Mouse (Mus musculus) hindbrain, embryonic 11.5 days (tissue): Measurements from ENCODE around the gene Dnase2a. TPM values are rescaled to one million over a fixed set of nuclear protein-coding genes. Genes with fewer than 3 reads are reported as not detected.
A peak's percentile ranks its signal among the peaks of the same experiment; 100 is the strongest.

Experiments
- ATAC-seq: fragments of 200-750 bp; cut with Nextera tagmentation; 2 replicates; pipeline ENCODE4 v1.8.0; 2017; ENCODE audit warnings: mild to moderate bottlenecking, moderate TSS enrichment, moderate library complexity; ENCODE audit not compliant: low FRiP score
- DNase-seq: peaks from one replicate; pipeline ENCODE4 v3.0.0-alpha.2; 2015; ENCODE audit warnings: low spot score
- H3K27ac ChIP-seq: fragments of 300-500 bp; sonication (generic); 2 replicates; pipeline ENCODE4 v1.5.1; 2014; ENCODE audit warnings: mild to moderate bottlenecking, low read depth, low read length
- H3K27me3 ChIP-seq: fragments of 300-500 bp; sonication (generic); 2 replicates; pipeline ENCODE4 v1.6.1; 2014; ENCODE audit warnings: mild to moderate bottlenecking, low read length, moderate library complexity, mixed read lengths; ENCODE audit not compliant: control insufficient read depth, insufficient read depth
- H3K36me3 ChIP-seq: fragments of 300-500 bp; sonication (generic); 2 replicates; pipeline ENCODE4 v1.6.1; 2014; ENCODE audit warnings: mild to moderate bottlenecking, low read length, moderate library complexity, mixed read lengths; ENCODE audit not compliant: control insufficient read depth, insufficient read depth
- H3K4me1 ChIP-seq: fragments of 300-500 bp; sonication (generic); replicated peaks from 2 replicates; pipeline ENCODE4 v1.6.1; 2014; ENCODE audit warnings: low read length, mixed read lengths; ENCODE audit not compliant: control insufficient read depth, insufficient read depth
- H3K4me2 ChIP-seq: fragments of 300-500 bp; sonication (generic); replicated peaks from 2 replicates; pipeline ENCODE4 v1.6.1; 2014; ENCODE audit warnings: mild to moderate bottlenecking, low read depth, low read length
- H3K4me3 ChIP-seq: fragments of 300-500 bp; sonication (generic); 2 replicates; pipeline ENCODE4 v1.5.1; 2014; ENCODE audit warnings: low read depth, low read length
- H3K9ac ChIP-seq: fragments of 300-500 bp; sonication (generic); 2 replicates; pipeline ENCODE4 v1.6.1; 2014; ENCODE audit warnings: low read depth, low read length
- H3K9me3 ChIP-seq: fragments of 300-500 bp; sonication (generic); 2 replicates; pipeline ENCODE4 v1.6.1; 2016; ENCODE audit warnings: low read length; ENCODE audit not compliant: control insufficient read depth
- WGBS: fragments of 180-500 bp; shearing (Covaris S2); extraction: QIAGEN DNeasy Blood & Tissue Kit; methylation state at CpG from one replicate; pipeline ENCODE4 v1.1.7; 2014; 5-methylcytosine and 5-hydroxymethylcytosine counted together
- polyA plus RNA-seq: library from polyadenylated mRNA; unstranded; fragments of >200 nt; fragmentation: Nextera tagmentation; extraction: Ambion mirVana; gene quantifications from 2 replicates; pipeline ENCODE4 v1.2.1, GENCODE M21; 2014

The Dnase2a gene
- polyA plus RNA-seq, 1 experiment from 2014 or later, result 6.4 TPM

DNA sequence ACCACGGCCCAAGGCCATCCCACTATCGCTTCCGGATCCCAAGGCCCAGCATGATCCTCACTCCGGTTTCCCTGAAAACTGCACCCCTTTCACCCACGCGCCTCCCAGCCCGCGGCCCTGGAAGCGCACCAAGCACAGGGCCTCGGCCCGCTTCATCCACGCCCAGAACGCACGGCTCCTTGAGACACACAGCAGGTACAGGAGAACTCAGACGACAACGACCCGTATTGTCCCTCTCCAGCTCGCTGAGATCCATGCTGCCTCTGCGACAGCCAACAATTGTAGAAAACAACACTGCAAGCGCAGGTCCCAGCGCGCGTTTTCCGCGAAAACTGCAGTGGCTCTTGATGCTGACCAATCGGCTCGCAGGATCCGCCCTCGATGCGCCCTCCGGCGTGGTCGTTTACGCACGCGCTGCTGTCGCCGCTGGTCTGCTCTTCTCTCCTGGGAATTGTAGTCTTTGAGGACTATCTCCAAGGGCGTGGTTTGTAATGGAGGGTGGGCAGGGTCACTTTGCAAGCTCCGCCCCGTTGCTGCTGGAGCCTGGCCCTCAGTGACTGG, 57.5 kb downstream of the Dnase2a start:
- H3K4me2 ChIP-seq, result peak overlapping the region; percentile 66
- no peaks in the 10 kb centered on the region for H3K27me3 ChIP-seq
- peak; percentile 94 for DNase-seq
- H3K4me3 ChIP-seq, result peak overlapping the region; percentile 53
- peak overlapping the region; percentile 64 for H3K9ac ChIP-seq
- peak; percentile 84 for ATAC-seq
- H3K4me1 ChIP-seq, result peaks cover 9% of the 10 kb centered on the region
- H3K27ac ChIP-seq, result no peak overlapping the region
- WGBS, result under 1% methylated on average over 41 of the region's 41 CpGs
- no peaks in the 10 kb centered on the region for H3K9me3 ChIP-seq
- no peaks in the 10 kb centered on the region for H3K36me3 ChIP-seq

DNA sequence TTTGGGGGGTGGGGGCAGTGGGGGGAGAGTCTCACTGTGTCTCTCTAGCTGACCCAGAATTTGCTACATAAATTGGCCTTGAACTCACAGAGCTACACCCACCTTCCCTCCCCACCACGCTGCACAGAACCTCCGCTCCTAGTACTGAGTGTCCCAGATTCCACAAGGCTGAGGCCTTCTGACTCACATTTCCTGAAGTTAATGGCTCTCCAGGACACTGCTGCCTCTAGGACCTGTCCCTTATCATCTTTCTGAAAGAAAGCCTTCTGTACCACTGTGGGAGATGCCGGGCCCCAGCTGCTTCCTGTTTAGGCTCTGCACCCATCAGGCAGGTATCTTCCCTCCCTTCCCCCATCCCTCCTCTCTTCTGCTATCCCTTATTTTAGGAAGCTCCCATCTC, 58.2 kb downstream of the Dnase2a start:
- DNase-seq, result no peak
- no peak overlapping the region for H3K4me3 ChIP-seq
- 68% methylated on average over 3 of the region's 3 CpGs for WGBS
- no peak overlapping the region for H3K9ac ChIP-seq
- H3K4me2 ChIP-seq, result no peak overlapping the region; the same call in 1 of the 2 replicates
- H3K27ac ChIP-seq, result no peak overlapping the region
- peak; percentile 3; the same call in 1 of the 2 replicates for ATAC-seq
- no peaks in the 10 kb centered on the region for H3K27me3 ChIP-seq
- H3K9me3 ChIP-seq, result no peaks in the 10 kb centered on the region
- H3K36me3 ChIP-seq, result no peaks in the 10 kb centered on the region
- H3K4me1 ChIP-seq, result peaks cover 15% of the 10 kb centered on the region

DNA sequence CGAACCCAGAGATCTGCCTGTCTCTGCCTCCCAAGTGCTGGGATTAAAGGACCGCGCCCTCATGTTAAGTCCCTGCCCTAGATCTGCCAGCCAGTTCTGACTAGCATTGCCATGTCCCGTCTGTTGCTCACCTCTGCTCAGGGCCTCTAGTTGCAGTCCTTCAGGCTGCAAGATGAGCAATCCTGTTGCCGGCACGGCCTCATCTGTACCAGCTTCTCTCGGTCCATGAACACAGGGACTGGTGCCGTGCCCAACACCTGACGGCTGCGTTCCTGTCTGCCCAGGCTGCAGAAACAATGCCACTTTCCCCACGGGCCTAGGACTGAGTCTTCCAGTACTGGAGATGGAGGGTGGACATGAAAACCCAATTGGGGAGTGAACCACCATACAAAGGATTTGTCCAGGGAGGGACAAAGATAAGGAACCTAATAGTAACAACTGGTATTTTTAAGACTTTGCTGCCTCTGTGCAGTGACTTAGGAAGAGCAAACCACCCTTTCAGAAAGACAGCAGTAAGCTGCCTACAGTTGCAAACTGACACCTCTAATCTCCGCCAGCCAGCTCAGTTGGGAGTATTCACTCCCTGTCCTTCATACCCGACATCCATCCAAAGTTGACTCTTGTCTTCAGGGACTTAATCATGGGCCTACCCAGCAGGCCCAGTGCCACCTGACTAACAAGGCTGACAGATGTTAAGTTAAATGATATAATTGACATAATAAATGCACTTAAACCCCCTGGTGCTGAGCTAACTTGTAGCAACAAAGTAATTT, 59.4 kb downstream of the Dnase2a start:
- 0 out of 2 replicates have a peak, but pooled peaks cover 2% of the 10 kb centered on the region for H3K36me3 ChIP-seq
- WGBS, result 91% methylated on average over 13 of the region's 13 CpGs
- no peak overlapping the region for H3K4me2 ChIP-seq
- H3K27me3 ChIP-seq, result no peaks in the 10 kb centered on the region
- no peak overlapping the region for H3K4me3 ChIP-seq
- no peaks in the 10 kb centered on the region for H3K9me3 ChIP-seq
- H3K27ac ChIP-seq, result no peak overlapping the region
- no peak for ATAC-seq
- H3K4me1 ChIP-seq, result peaks cover 15% of the 10 kb centered on the region
- H3K9ac ChIP-seq, result 0 out of 2 replicates have a peak overlapping the region, but pooled peaks have one; percentile 15
- no peak for DNase-seq

DNA sequence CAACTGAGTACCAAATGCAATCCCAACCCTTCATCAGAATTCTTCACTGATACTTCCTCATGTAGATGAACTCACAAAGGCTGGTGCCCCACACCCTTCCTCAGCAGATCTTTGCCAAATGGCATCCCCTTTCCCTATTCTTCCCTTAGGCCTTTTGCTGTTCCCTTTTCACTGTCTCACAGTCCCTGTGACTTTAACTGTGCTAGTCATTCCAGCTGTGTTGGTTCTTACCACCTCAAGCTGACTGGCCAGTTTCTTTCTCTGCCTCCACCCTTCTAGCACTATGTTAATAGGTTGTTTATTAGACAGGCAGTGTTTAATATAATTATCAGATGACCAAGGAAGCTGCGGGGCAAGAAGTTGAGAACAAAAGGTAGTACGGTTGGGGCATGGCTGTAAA, 60.3 kb downstream of the Dnase2a start:
- Histone ChIP-seq H3K4me2 (peak overlapping the region; percentile 85), H3K9me3 (no peaks in the 10 kb centered on the region), H3K36me3 (0 out of 2 replicates have a peak, but pooled peaks cover 2% of the 10 kb centered on the region), H3K4me1 (peaks cover 15% of the 10 kb centered on the region), H3K27ac (peak overlapping the region; percentile 63; the same call in 1 of the 2 replicates), H3K27me3 (no peaks in the 10 kb centered on the region), H3K9ac (peak overlapping the region; percentile 97), H3K4me3 (peak overlapping the region; percentile 89)
- no peak for ATAC-seq
- WGBS, result 39% methylated on average over 2 of the region's 2 CpGs
- DNase-seq, result peak; percentile 14

DNA sequence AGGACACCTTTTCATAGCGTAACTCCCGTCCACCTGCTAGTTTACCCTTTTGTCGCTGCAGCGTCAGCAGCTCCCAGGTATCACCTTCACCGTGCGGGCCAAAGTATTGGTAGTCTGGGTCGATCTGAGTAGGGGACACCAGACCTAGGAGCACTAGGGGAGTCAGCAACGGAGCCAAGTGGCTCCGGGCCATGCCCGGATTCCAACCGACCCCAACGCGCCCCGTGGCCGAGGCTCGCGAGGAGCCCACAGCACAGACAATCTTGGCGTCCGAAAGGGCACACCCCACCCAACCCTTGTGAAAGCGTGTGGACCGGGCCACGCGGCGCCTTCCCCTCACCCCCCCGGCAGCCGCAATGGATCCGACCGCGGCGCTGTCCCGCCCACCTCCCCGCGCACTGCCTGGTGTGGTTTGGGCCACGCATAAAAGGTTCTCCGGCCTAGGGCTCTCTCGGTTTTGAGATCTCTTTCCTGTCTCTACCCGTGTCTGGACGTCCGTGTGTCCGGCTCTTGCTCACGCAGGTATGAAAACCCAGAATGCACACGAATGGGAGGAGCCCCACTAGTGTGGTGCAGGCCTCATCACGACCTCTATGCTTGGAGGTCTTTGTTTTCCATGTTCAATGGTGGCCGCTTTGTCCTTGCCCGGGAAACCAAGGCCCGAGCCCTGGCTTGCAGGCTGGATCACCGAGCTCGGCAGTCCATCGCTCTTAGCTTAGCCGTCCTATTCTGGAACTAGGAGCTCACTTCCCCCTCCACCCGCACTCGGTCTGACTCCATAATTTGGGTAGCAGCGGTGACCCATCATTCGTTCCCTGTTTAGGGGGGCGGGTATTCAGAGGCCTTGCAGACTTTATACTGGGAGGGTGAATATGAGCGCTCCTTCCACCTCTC, 61.1 kb downstream of the Dnase2a start, which contains the start of the genes Gm49661, Prdx2 and Rnaseh2a:
Gene Gm49661 (minus strand): TSS at position 193 of the 894 bp plus-strand sequence.
Gene Prdx2 (plus strand): TSS at position 347 of the 894 bp plus-strand sequence.
Gene Rnaseh2a (minus strand): TSS at position 527 of the 894 bp plus-strand sequence.
- DNase-seq (peak; percentile 88), ATAC-seq (peak; percentile 67)
- peak within 1 kb of the TSS; percentile 97 for H3K9ac ChIP-seq
- no peaks in the 10 kb centered on the region for H3K9me3 ChIP-seq
- under 1% methylated on average over 56 of the region's 56 CpGs for WGBS
- H3K4me2 ChIP-seq, result peak within 1 kb of the TSS; percentile 85
- 0 out of 2 replicates have a peak, but pooled peaks cover 2% of the 10 kb centered on the region for H3K36me3 ChIP-seq
- peak within 1 kb of the TSS; percentile 63 for H3K27ac ChIP-seq
- H3K27me3 ChIP-seq, result no peaks in the 10 kb centered on the region
- H3K4me3 ChIP-seq, result peak within 1 kb of the TSS; percentile 89
- H3K4me1 ChIP-seq, result peaks cover 15% of the 10 kb centered on the region

DNA sequence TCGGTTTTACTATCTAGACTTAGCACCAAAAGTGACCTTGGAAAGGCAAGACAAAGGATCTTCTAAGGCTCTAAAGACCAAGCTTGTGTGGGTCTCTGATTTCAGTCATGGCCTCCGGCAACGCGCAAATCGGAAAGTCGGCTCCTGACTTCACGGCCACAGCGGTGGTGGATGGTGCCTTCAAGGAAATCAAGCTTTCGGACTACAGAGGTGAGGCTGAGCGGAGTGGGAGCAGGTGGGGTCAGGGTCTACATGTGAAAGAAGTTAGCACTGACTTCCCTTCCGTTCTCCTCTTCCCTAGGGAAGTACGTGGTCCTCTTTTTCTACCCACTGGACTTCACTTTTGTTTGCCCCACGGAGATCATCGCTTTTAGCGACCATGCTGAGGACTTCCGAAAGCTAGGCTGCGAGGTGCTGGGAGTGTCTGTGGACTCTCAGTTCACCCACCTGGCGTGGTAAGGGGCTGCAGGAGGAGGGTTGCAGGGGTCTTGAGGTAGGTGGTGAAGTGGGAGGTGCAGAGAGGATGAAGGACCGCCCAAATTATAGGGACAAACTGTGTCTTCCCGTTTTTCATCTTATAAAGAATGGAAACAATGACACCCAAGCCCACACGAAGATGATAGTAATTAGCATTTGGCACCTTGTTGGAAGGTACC, 61.9 kb downstream of the Dnase2a start:
- Histone ChIP-seq H3K4me3 (peak overlapping the region; percentile 89), H3K9ac (peak overlapping the region; percentile 97), H3K27me3 (no peaks in the 10 kb centered on the region), H3K4me2 (peak overlapping the region; percentile 85), H3K4me1 (peaks cover 11% of the 10 kb centered on the region), H3K36me3 (0 out of 2 replicates have a peak, but pooled peaks cover 2% of the 10 kb centered on the region), H3K9me3 (no peaks in the 10 kb centered on the region), H3K27ac (peak overlapping the region; percentile 63)
- DNase-seq (peak; percentile 68), ATAC-seq (no peak)
- 14% methylated on average over 21 of the region's 21 CpGs for WGBS

DNA sequence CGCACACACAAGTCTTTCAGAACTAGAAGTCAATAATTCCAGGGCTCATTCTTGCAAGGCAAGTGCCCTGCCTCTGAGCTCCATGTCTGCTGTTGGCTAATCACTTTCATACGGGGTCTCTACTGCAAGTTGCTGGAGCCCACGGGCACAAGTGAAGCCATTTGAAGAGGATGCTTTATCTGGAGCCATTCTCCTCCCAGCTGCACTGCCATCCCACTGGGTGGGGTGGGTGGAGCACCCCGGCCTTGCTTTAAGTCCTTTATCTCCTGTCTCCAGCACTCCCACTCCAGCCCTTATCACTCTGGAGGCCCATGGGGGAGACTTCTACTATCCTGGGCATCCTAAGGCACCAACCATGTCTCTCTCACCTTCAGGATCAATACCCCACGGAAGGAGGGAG, 62.6 kb downstream of the Dnase2a start:
- ATAC-seq (no peak), DNase-seq (no peak)
- Histone ChIP-seq H3K36me3 (0 out of 2 replicates have a peak, but pooled peaks cover 2% of the 10 kb centered on the region), H3K27ac (0 out of 2 replicates have a peak overlapping the region, but pooled peaks have one; percentile 17), H3K4me3 (peak overlapping the region; percentile 89), H3K4me1 (peaks cover 11% of the 10 kb centered on the region; the same call in 1 of the 2 replicates), H3K27me3 (no peaks in the 10 kb centered on the region), H3K9me3 (no peaks in the 10 kb centered on the region), H3K4me2 (peak overlapping the region; percentile 85), H3K9ac (peak overlapping the region; percentile 97)
- 65% methylated on average over 5 of the region's 5 CpGs for WGBS
